Mouse (Mus musculus) 3134 (cell line): Measurements from ENCODE around the gene Popdc3.
"Not testable (repeated sequence)": the region's sequence is repeated elsewhere in the genome, so short reads cannot be mapped to it uniquely, and the experiment has no call there.

Experiments
- DNase-seq: peaks from one replicate; pipeline ENCODE4 v3.0.0-alpha.2; 2011; ENCODE audit warnings: low spot score; ENCODE audit not compliant: insufficient read length; ENCODE audit errors: extremely low read depth

Popdc3 gene

GRCm38 (mm10) chr10:45303315-45304036 lies 125.6 kb downstream of the Popdc3 start:
- no peak for DNase-seq

- DNase-seq, result no peak
Observed at GRCm38 (mm10) chr10:45305173-45305572, 127.3 kb downstream of the Popdc3 start.

GRCm38 (mm10) chr10:45311129-45311528 lies 133.2 kb downstream of the Popdc3 start:
- no peak for DNase-seq

GRCm38 (mm10) chr10:45311624-45312023 lies 133.7 kb downstream of the Popdc3 start:
- no peak for DNase-seq

DNA sequence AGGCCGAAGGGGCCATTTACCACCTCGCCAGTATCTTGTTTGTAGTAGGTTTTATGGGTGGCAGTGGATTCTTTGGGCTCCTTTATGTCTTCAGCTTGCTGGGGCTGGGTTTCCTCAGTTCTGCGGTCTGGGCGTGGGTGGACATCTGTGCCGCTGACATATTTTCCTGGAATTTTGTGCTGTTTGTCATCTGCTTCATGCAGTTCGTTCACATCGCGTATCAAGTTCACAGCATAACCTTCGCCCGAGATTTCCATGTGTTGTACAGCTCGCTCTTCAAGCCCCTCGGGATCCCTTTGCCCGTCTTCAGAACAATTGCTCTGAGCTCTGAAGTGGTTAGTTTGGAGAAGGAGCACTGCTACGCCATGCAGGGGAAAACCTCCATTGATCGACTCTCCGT lies 137.0 kb downstream of the Popdc3 start:
- no peak for DNase-seq

GRCm38 (mm10) chr10:45318922-45319321 lies 141.0 kb downstream of the Popdc3 start:
- DNase-seq, result no peak

DNA sequence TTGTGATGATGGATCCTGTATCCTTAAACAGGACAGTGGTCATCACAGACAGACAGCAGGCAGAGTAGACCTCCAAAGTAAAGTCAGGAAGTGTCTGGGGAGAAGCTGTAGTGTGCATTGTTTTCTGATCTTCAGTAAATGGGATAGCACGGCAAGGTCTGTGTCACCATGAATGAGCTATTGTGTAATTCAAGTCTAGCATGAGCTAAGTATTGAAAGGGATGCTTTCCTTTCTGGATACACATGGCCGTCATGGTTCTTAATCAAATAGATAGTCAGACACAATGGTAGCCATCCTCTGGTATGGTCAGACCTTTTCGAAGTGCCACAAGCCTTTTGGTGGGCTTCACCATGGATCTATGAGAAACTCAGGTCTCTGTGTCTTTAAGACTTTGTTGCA lies 142.4 kb downstream of the Popdc3 start:
- DNase-seq, result no peak

- no peak for DNase-seq
Observed at GRCm38 (mm10) chr10:45324159-45324558, 146.3 kb downstream of the Popdc3 start.

GRCm38 (mm10) chr10:45328196-45329000 lies 150.5 kb downstream of the Popdc3 start:
- no peak for DNase-seq

DNA sequence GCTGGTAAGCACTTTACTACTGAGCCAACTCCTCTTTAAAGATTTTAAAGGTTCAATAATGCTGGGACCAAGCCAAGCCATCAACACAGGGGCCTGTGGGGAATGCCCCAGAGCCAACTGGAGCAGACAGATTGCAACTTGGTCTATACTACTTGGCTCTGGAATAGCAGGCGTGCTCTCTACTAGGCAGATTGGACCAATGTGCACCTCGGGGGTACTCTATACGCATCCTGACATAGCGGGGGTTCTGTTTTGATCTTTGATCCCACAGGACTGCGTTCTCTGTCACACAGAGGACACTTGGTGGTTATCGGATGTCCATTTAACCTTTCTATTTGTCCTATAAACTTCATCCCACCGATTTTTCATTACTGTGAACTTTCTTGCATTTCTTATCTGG lies 157.0 kb downstream of the Popdc3 start:
- DNase-seq, result no peak

GRCm38 (mm10) chr10:45335434-45336422 lies 157.8 kb downstream of the Popdc3 start, which contains the start of gene Bves:
Bves (plus strand) TSS chr10:45335772.
- DNase-seq, result no peak

DNA sequence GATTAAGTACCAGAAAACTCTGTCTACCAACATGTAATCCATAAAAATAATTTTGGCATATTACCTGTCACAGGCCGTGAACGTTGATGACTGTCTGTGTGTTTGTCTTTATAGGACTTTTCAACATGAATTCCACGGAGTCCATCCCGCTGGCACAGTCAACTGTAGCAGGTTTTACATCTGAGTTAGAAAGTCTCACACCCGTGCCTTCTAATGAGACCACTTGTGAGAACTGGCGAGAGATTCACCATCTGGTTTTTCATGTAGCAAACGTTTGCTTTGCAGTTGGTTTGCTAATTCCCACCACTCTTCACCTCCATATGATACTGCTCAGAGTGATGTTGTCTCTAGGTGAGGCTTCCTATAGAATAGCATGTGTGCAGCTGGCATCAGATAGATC lies 161.2 kb downstream of the Popdc3 start:
- DNase-seq, result no peak

DNA sequence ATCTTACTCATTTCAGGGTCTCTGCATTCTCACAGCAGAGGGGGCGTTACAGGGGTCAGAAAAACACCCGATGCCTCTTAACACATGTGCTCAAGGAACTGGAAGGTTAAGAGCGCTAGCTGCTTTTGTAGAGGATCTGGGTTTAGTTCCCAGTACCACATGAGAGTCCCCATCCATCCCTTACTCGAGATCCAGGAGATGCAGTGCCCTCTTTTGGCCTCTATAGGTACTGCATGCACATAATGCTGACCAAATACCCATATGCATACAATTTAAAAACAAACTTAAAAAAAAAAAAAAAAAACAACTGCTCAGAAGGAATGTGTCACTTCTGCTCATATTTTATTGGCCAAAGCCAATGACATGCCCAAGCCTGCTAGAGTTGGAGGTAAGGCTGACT lies 166.5 kb downstream of the Popdc3 start:
- no peak for DNase-seq

DNA sequence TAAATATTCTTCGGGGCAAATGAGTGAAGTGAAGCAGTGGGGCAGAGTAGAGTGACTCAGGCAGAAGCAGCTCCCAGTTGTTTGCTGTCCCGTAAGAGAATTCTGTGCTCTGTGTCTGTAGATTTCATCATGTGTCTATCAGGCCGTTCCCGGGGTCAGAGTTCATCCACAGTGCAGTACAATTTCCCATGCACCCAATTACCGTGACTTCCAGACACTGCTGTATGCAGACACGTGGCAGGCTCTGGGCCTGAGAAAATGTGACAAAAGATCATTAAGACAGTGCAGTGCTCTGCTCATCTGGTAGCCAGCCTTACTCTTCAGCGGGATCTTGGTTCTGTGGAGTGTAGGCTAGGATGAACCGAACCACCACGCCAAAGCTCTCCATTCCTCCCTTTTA lies 167.3 kb downstream of the Popdc3 start:
- no peak for DNase-seq

GRCm38 (mm10) chr10:45348143-45348542 lies 170.2 kb downstream of the Popdc3 start:
- not testable (repeated sequence) for DNase-seq

DNA sequence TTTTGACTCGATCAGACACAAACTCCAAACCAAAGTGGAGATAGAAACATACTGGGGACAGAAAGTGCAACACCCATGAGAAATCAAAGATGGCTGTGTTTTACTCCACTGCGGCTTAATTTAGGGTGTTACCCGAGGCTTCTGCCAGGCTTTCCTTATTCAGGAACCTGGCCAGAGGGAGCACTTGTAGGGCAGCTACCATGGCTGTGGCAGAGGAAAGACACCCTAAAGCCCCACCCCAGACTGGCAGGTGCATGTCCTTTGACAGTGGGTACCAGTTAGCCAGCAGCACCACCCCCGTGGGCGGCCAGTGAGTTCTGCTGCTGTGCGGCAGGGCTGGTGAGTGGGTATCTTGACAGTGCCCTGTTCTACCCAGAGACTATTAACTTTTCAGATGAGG lies 178.2 kb downstream of the Popdc3 start:
- DNase-seq, result no peak

GRCm38 (mm10) chr10:45363396-45363795 lies 185.5 kb downstream of the Popdc3 start:
- no peak for DNase-seq

- no peak for DNase-seq
Observed at GRCm38 (mm10) chr10:45366987-45367705, 189.2 kb downstream of the Popdc3 start.
